Mouse (Mus musculus) forebrain, embryonic 13.5 days (tissue): ENCODE data around the gene Pkd2. TPM values are rescaled to one million over a fixed set of nuclear protein-coding genes. Genes with fewer than 3 reads are reported as not detected.
A peak's percentile ranks its signal among the peaks of the same experiment; 100 is the strongest.
"Not testable (repeated sequence)": the region's sequence is repeated elsewhere in the genome, so short reads cannot be mapped to it uniquely, and the experiment has no call there.

Source experiments
- ATAC-seq: fragments of 200-750 bp; cut with Nextera tagmentation; 2 replicates; pipeline ENCODE4 v1.8.0; 2017
- H3K27ac ChIP-seq: fragments of 300-500 bp; sonication (generic); 2 replicates; pipeline ENCODE4 v1.5.1; 2015; ENCODE audit warnings: inconsistent platforms, mild to moderate bottlenecking, moderate library complexity
- H3K27me3 ChIP-seq: fragments of 300-500 bp; sonication (generic); 2 replicates; pipeline ENCODE4 v1.6.1; 2015; ENCODE audit warnings: mild to moderate bottlenecking, inconsistent platforms
- H3K36me3 ChIP-seq: fragments of 300-500 bp; sonication (generic); 2 replicates; pipeline ENCODE4 v1.6.1; 2015; ENCODE audit warnings: mild to moderate bottlenecking, inconsistent platforms; ENCODE audit not compliant: poor library complexity, severe bottlenecking
- H3K4me1 ChIP-seq: fragments of 300-500 bp; sonication (generic); 2 replicates; pipeline ENCODE4 v1.6.1; 2015; ENCODE audit warnings: inconsistent platforms
- H3K4me2 ChIP-seq: fragments of 300-500 bp; sonication (generic); 2 replicates; pipeline ENCODE4 v1.6.1; 2015; ENCODE audit warnings: inconsistent platforms, mild to moderate bottlenecking, moderate library complexity
- H3K4me3 ChIP-seq: fragments of 300-500 bp; sonication (generic); 2 replicates; pipeline ENCODE4 v1.5.1; 2015; ENCODE audit warnings: mild to moderate bottlenecking, inconsistent platforms
- H3K9ac ChIP-seq: fragments of 300-500 bp; sonication (generic); 2 replicates; pipeline ENCODE4 v1.6.1; 2015; ENCODE audit warnings: mild to moderate bottlenecking, inconsistent platforms
- H3K9me3 ChIP-seq: fragments of 300-500 bp; sonication (generic); replicated peaks from 2 replicates; pipeline ENCODE4 v1.6.1; 2016; ENCODE audit warnings: inconsistent platforms
- WGBS: fragments of 180-500 bp; shearing (Covaris S2); methylation state at CpG from one replicate; pipeline ENCODE4 v1.1.7; 2015; 5-methylcytosine and 5-hydroxymethylcytosine counted together
- polyA plus RNA-seq: library from polyadenylated mRNA; unstranded; fragments of >200 nt; fragmentation: Nextera tagmentation; extraction: Ambion mirVana; gene quantifications from 2 replicates; pipeline ENCODE4 v1.2.1, GENCODE M21; 2015

Gene Pkd2
- polyA plus RNA-seq, 1 experiment from 2014 or later: 7.0 TPM

- no peak overlapping the region for H3K9ac ChIP-seq
- H3K4me1 ChIP-seq: 0 out of 2 replicates have a peak, but pooled peaks cover 7% of the 10 kb centered on the region
- H3K27ac ChIP-seq: no peak overlapping the region
- H3K4me3 ChIP-seq: no peak overlapping the region
- no peaks in the 10 kb centered on the region for H3K36me3 ChIP-seq
- 42% methylated on average over 1 of the region's 1 CpGs for WGBS
- H3K27me3 ChIP-seq: no peaks in the 10 kb centered on the region
- no peaks in the 10 kb centered on the region for H3K9me3 ChIP-seq
- H3K4me2 ChIP-seq: no peak overlapping the region
- ATAC-seq: no peak
These were observed 16.4 kb upstream of the Pkd2 start for GRCm38 (mm10) chr5:104442850-104443249.

- no peak overlapping the region for H3K27ac ChIP-seq
- no peak overlapping the region for H3K9ac ChIP-seq
- H3K27me3 ChIP-seq: no peaks in the 10 kb centered on the region
- WGBS: 6% methylated on average over 3 of the region's 3 CpGs
- H3K4me2 ChIP-seq: no peak overlapping the region
- H3K9me3 ChIP-seq: no peaks in the 10 kb centered on the region
- H3K36me3 ChIP-seq: no peaks in the 10 kb centered on the region
- H3K4me1 ChIP-seq: peaks cover 15% of the 10 kb centered on the region; the same call in 1 of the 2 replicates
- no peak overlapping the region for H3K4me3 ChIP-seq
- ATAC-seq: 0 out of 2 replicates have a peak, but pooled peaks have one; percentile 66
These were observed 13.1 kb upstream of the Pkd2 start for GRCm38 (mm10) chr5:104446156-104446555.

- not testable (repeated sequence) for H3K4me3 ChIP-seq, H3K27me3 ChIP-seq, H3K9ac ChIP-seq, H3K36me3 ChIP-seq, H3K9me3 ChIP-seq, H3K4me1 ChIP-seq, H3K27ac ChIP-seq, ATAC-seq, H3K4me2 ChIP-seq
- 19% methylated on average over 6 of the region's 6 CpGs for WGBS
These were observed 10.9 kb upstream of the Pkd2 start for GRCm38 (mm10) chr5:104448346-104448745.

GRCm38 (mm10) chr5:104449491-104449890, 9.8 kb upstream of the Pkd2 start:
- Histone ChIP-seq H3K27me3 (no peaks in the 10 kb centered on the region), H3K4me3 (no peak overlapping the region), H3K9ac (no peak overlapping the region), H3K4me1 (peaks cover 9% of the 10 kb centered on the region; the same call in 1 of the 2 replicates), H3K4me2 (no peak overlapping the region), H3K36me3 (no peaks in the 10 kb centered on the region), H3K9me3 (no peaks in the 10 kb centered on the region), H3K27ac (no peak overlapping the region)
- no peak for ATAC-seq
- WGBS: 33% methylated on average over 3 of the region's 3 CpGs

GRCm38 (mm10) chr5:104453075-104453474, 6.2 kb upstream of the Pkd2 start:
- no peak overlapping the region for H3K9ac ChIP-seq
- H3K4me2 ChIP-seq: no peak overlapping the region
- peaks cover 9% of the 10 kb centered on the region; the same call in 1 of the 2 replicates for H3K4me1 ChIP-seq
- no peak overlapping the region for H3K4me3 ChIP-seq
- no peak for ATAC-seq
- 0 out of 2 replicates have a peak, but pooled peaks cover 7% of the 10 kb centered on the region for H3K9me3 ChIP-seq
- H3K27me3 ChIP-seq: no peaks in the 10 kb centered on the region
- H3K36me3 ChIP-seq: peaks cover 6% of the 10 kb centered on the region; the same call in 1 of the 2 replicates
- WGBS: 86% methylated on average over 1 of the region's 1 CpGs
- H3K27ac ChIP-seq: no peak overlapping the region

- Histone ChIP-seq H3K9ac (no peak overlapping the region), H3K27me3 (no peaks in the 10 kb centered on the region), H3K4me3 (no peak overlapping the region), H3K27ac (no peak overlapping the region), H3K9me3 (0 out of 2 replicates have a peak, but pooled peaks cover 7% of the 10 kb centered on the region), H3K4me1 (peaks cover 15% of the 10 kb centered on the region), H3K4me2 (no peak overlapping the region), H3K36me3 (peaks cover 6% of the 10 kb centered on the region; the same call in 1 of the 2 replicates)
- 94% methylated on average over 6 of the region's 6 CpGs for WGBS
- ATAC-seq: no peak
These were observed 4.7 kb upstream of the Pkd2 start for GRCm38 (mm10) chr5:104454564-104454963.

GRCm38 (mm10) chr5:104459706-104460455, 631 bp downstream of the Pkd2 start:
- peaks cover 19% of the 10 kb centered on the region for H3K4me1 ChIP-seq
- WGBS: under 1% methylated on average over 71 of the region's 82 CpGs
- H3K27me3 ChIP-seq: no peaks in the 10 kb centered on the region
- peak; percentile 76 for ATAC-seq
- H3K9ac ChIP-seq: peak overlapping the region; percentile 95
- peaks cover 22% of the 10 kb centered on the region for H3K36me3 ChIP-seq
- 0 out of 2 replicates have a peak, but pooled peaks cover 7% of the 10 kb centered on the region for H3K9me3 ChIP-seq
- H3K4me2 ChIP-seq: peak overlapping the region; percentile 80
- peak overlapping the region; percentile 89 for H3K27ac ChIP-seq
- peak overlapping the region; percentile 77 for H3K4me3 ChIP-seq

GRCm38 (mm10) chr5:104460456-104460838, 1.2 kb downstream of the Pkd2 start:
- Histone ChIP-seq H3K9ac (peak overlapping the region; percentile 95), H3K4me2 (peak overlapping the region; percentile 80), H3K4me1 (peaks cover 19% of the 10 kb centered on the region), H3K36me3 (peaks cover 27% of the 10 kb centered on the region), H3K27me3 (no peaks in the 10 kb centered on the region), H3K4me3 (peak overlapping the region; percentile 77), H3K9me3 (0 out of 2 replicates have a peak, but pooled peaks cover 7% of the 10 kb centered on the region), H3K27ac (peak overlapping the region; percentile 89)
- WGBS: 22% methylated on average over 3 of the region's 3 CpGs
- no peak for ATAC-seq

- no peak overlapping the region for H3K27ac ChIP-seq
- peak overlapping the region; percentile 77 for H3K4me3 ChIP-seq
- 0 out of 2 replicates have a peak, but pooled peaks cover 7% of the 10 kb centered on the region for H3K9me3 ChIP-seq
- WGBS: 43% methylated on average over 6 of the region's 7 CpGs
- H3K36me3 ChIP-seq: peaks cover 31% of the 10 kb centered on the region
- H3K27me3 ChIP-seq: no peaks in the 10 kb centered on the region
- H3K4me1 ChIP-seq: peaks cover 19% of the 10 kb centered on the region
- ATAC-seq: no peak
- peak overlapping the region; percentile 23; the same call in 1 of the 2 replicates for H3K9ac ChIP-seq
- H3K4me2 ChIP-seq: peak overlapping the region; percentile 80
These were observed 1.6 kb downstream of the Pkd2 start for GRCm38 (mm10) chr5:104460856-104461255.

GRCm38 (mm10) chr5:104465279-104465678, 6.0 kb downstream of the Pkd2 start:
- no peak for ATAC-seq
- no peaks in the 10 kb centered on the region for H3K27me3 ChIP-seq
- no peak overlapping the region for H3K27ac ChIP-seq
- 96% methylated on average over 8 of the region's 8 CpGs for WGBS
- H3K4me2 ChIP-seq: no peak overlapping the region
- H3K36me3 ChIP-seq: peaks cover 53% of the 10 kb centered on the region
- no peaks in the 10 kb centered on the region for H3K9me3 ChIP-seq
- H3K9ac ChIP-seq: no peak overlapping the region
- peaks cover 9% of the 10 kb centered on the region for H3K4me1 ChIP-seq
- H3K4me3 ChIP-seq: no peak overlapping the region

- H3K4me2 ChIP-seq: no peak overlapping the region
- H3K4me3 ChIP-seq: no peak overlapping the region
- H3K27me3 ChIP-seq: no peaks in the 10 kb centered on the region
- H3K9ac ChIP-seq: no peak overlapping the region
- WGBS: 83% methylated on average over 12 of the region's 12 CpGs
- no peak overlapping the region for H3K27ac ChIP-seq
- H3K36me3 ChIP-seq: peaks cover 57% of the 10 kb centered on the region
- peaks cover 6% of the 10 kb centered on the region for H3K4me1 ChIP-seq
- H3K9me3 ChIP-seq: no peaks in the 10 kb centered on the region
- no peak for ATAC-seq
These were observed 6.5 kb downstream of the Pkd2 start for GRCm38 (mm10) chr5:104465731-104466130.

GRCm38 (mm10) chr5:104466816-104467215, 7.6 kb downstream of the Pkd2 start:
- no peak overlapping the region for H3K4me3 ChIP-seq
- H3K4me2 ChIP-seq: no peak overlapping the region
- no peak overlapping the region for H3K9ac ChIP-seq
- ATAC-seq: no peak
- H3K27me3 ChIP-seq: no peaks in the 10 kb centered on the region
- H3K27ac ChIP-seq: no peak overlapping the region
- 97% methylated on average over 16 of the region's 16 CpGs for WGBS
- no peaks in the 10 kb centered on the region for H3K9me3 ChIP-seq
- peaks cover 66% of the 10 kb centered on the region for H3K36me3 ChIP-seq
- H3K4me1 ChIP-seq: no peaks in the 10 kb centered on the region
